Comparison of ENCODE assay signal across 9 mouse cellular contexts in genomic region chr4:133093056-133093455, GRCm38 (mm10). TPM values are rescaled to one million over a fixed set of nuclear protein-coding genes. Genes with fewer than 3 reads are reported as not detected.
DNase-seq lines count a peak whose midpoint lies in the region; ATAC-seq and TF ChIP-seq lines count a peak whose summit lies in the region.
"Had no signal": no experiment of that assay in that cellular context is flagged by ENCODE, and none has a peak within 500 bp of the region (broad histone marks: within the 10 kb centered on the region; RNA-seq: fewer than 3 reads in every experiment).

No protein-coding gene starts in this region.

- H3K4me2 ChIP-seq in kidney, postnatal 0 days (ENCODE audit: low read length), result no peak overlapping the region
- no peak overlapping the region for H3K4me2 ChIP-seq in embryonic facial prominence, embryonic 11.5 days (ENCODE audit: low read depth, low read length)
- H3K4me2 ChIP-seq in hindbrain, embryonic 14.5 days (replicated peaks), result no peak overlapping the region
- no peak overlapping the region for H3K4me2 ChIP-seq in midbrain, embryonic 13.5 days (replicated peaks)

- 74% methylated on average over 6 of the region's 6 CpGs for WGBS in kidney, postnatal 0 days
- WGBS in embryonic facial prominence, embryonic 11.5 days, result 58% methylated on average over 6 of the region's 6 CpGs
- WGBS in hindbrain, embryonic 14.5 days, result 53% methylated on average over 6 of the region's 6 CpGs
- WGBS in midbrain, embryonic 13.5 days, result 57% methylated on average over 6 of the region's 6 CpGs
- 74% methylated on average over 6 of the region's 6 CpGs for WGBS in cerebellum, adult 2 months

- H3K4me1 ChIP-seq in kidney, postnatal 0 days (replicated peaks; ENCODE audit: insufficient read depth, low read length), result peaks cover 58% of the 10 kb centered on the region
- H3K4me1 ChIP-seq in embryonic facial prominence, embryonic 11.5 days (ENCODE audit: control insufficient read depth, insufficient read depth, low read length), result peaks cover 23% of the 10 kb centered on the region
- peaks cover 43% of the 10 kb centered on the region for H3K4me1 ChIP-seq in hindbrain, embryonic 14.5 days (replicated peaks; ENCODE audit: control insufficient read depth, insufficient read depth, low read length)
- peaks cover 57% of the 10 kb centered on the region for H3K4me1 ChIP-seq in midbrain, embryonic 13.5 days (replicated peaks)
- peaks cover 58% of the 10 kb centered on the region for H3K4me1 ChIP-seq in cerebellum, adult 2 months (ENCODE audit: control insufficient read depth, insufficient read depth, low read length)

- no peak overlapping the region for H3K4me3 ChIP-seq in kidney, postnatal 0 days (replicated peaks; ENCODE audit: low read depth, low read length)
- no peak overlapping the region for H3K4me3 ChIP-seq in embryonic facial prominence, embryonic 11.5 days (ENCODE audit: low read depth, low read length)
- no peak overlapping the region for H3K4me3 ChIP-seq in hindbrain, embryonic 14.5 days (replicated peaks; ENCODE audit: low read length)
- no peak overlapping the region for H3K4me3 ChIP-seq in midbrain, embryonic 13.5 days (replicated peaks)
- no peak overlapping the region for H3K4me3 ChIP-seq in cerebellum, adult 2 months (replicated peaks; ENCODE audit: insufficient read depth, low read depth, low read length)

- no peak for DNase-seq in kidney, postnatal 0 days (ENCODE audit: low spot score)
- DNase-seq in kidney, postnatal 36 days, result no peak
- DNase-seq in embryonic facial prominence, embryonic 11.5 days (ENCODE audit: low spot score), result no peak
- DNase-seq in hindbrain, embryonic 14.5 days (ENCODE audit: low spot score), result no peak
- DNase-seq in ovary, adult 18-20 months (ENCODE audit: low spot score), result no peak
- no peak for DNase-seq in cerebellum, adult 2 months
- no peak for DNase-seq in kidney, postnatal 14 days

- H3K27me3 ChIP-seq in kidney, postnatal 0 days (ENCODE audit: insufficient read depth, low read length), result no peaks in the 10 kb centered on the region
- no peaks in the 10 kb centered on the region for H3K27me3 ChIP-seq in embryonic facial prominence, embryonic 11.5 days (ENCODE audit: control insufficient read depth, insufficient read depth, low read length)
- H3K27me3 ChIP-seq in hindbrain, embryonic 14.5 days (ENCODE audit: control insufficient read depth, insufficient read depth, low read length), result no peaks in the 10 kb centered on the region
- H3K27me3 ChIP-seq in midbrain, embryonic 13.5 days, result 0 out of 2 replicates have a peak, but pooled peaks cover 6% of the 10 kb centered on the region
- no peaks in the 10 kb centered on the region for H3K27me3 ChIP-seq in cerebellum, adult 2 months (ENCODE audit: control insufficient read depth, insufficient read depth, low read length)

- no peak for TF ChIP-seq CTCF in kidney, postnatal 0 days (IDR thresholded peaks at IDR 0.05; ENCODE audit: low read depth)
- no peak for TF ChIP-seq CTCF in cerebellum, adult 2 months (IDR thresholded peaks at IDR 0.05; ENCODE audit: borderline replicate concordance, insufficient read depth, low read depth, low read length)

- no peaks in the 10 kb centered on the region for H3K9me3 ChIP-seq in kidney, postnatal 0 days (replicated peaks; ENCODE audit: low read length)
- H3K9me3 ChIP-seq in embryonic facial prominence, embryonic 11.5 days (replicated peaks; ENCODE audit: control insufficient read depth, low read length), result no peaks in the 10 kb centered on the region
- no peaks in the 10 kb centered on the region for H3K9me3 ChIP-seq in hindbrain, embryonic 14.5 days (ENCODE audit: control insufficient read depth, low read length)
- no peaks in the 10 kb centered on the region for H3K9me3 ChIP-seq in midbrain, embryonic 13.5 days
- H3K9me3 ChIP-seq: megakaryocyte, embryonic 14.5 days had no signal

- no peak for TF ChIP-seq POLR2A in cerebellum, adult 2 months (IDR thresholded peaks at IDR 0.05; ENCODE audit: borderline replicate concordance, insufficient read depth, low read length)

- H3K9ac ChIP-seq in kidney, postnatal 0 days (ENCODE audit: low read depth, low read length), result 0 out of 2 replicates have a peak overlapping the region, but pooled peaks have one; percentile 23
- peak overlapping the region; percentile 41; the same call in 1 of the 2 replicates for H3K9ac ChIP-seq in embryonic facial prominence, embryonic 11.5 days (replicated peaks; ENCODE audit: low read length)
- H3K9ac ChIP-seq in hindbrain, embryonic 14.5 days, result no peak overlapping the region
- 0 out of 2 replicates have a peak overlapping the region, but pooled peaks have one; percentile 47 for H3K9ac ChIP-seq in midbrain, embryonic 13.5 days (replicated peaks)

- H3K27ac ChIP-seq in kidney, postnatal 0 days, result peak overlapping the region; percentile 85
- H3K27ac ChIP-seq in embryonic facial prominence, embryonic 11.5 days (replicated peaks; ENCODE audit: low read depth, low read length), result no peak overlapping the region
- H3K27ac ChIP-seq in hindbrain, embryonic 14.5 days, result peak overlapping the region; percentile 85
- peak overlapping the region; percentile 74; the same call in 1 of the 2 replicates for H3K27ac ChIP-seq in midbrain, embryonic 13.5 days
- H3K27ac ChIP-seq in cerebellum, adult 2 months (ENCODE audit: insufficient read depth, low read length), result no peak overlapping the region

- H3K36me3 ChIP-seq in kidney, postnatal 0 days (ENCODE audit: insufficient read depth, low read length), result no peaks in the 10 kb centered on the region
- H3K36me3 ChIP-seq in embryonic facial prominence, embryonic 11.5 days (replicated peaks; ENCODE audit: control insufficient read depth, insufficient read depth, low read depth, low read length), result no peaks in the 10 kb centered on the region
- H3K36me3 ChIP-seq in hindbrain, embryonic 14.5 days (replicated peaks; ENCODE audit: control insufficient read depth, insufficient read depth), result no peaks in the 10 kb centered on the region
- no peaks in the 10 kb centered on the region for H3K36me3 ChIP-seq in midbrain, embryonic 13.5 days

- no peak for ATAC-seq in kidney, postnatal 0 days (replicated peaks; ENCODE audit: low FRiP score, low read depth)
- no peak for ATAC-seq in embryonic facial prominence, embryonic 11.5 days (replicated peaks; ENCODE audit: insufficient number of reproducible peaks, low FRiP score, low TSS enrichment, low read depth)
- ATAC-seq in hindbrain, embryonic 14.5 days (ENCODE audit: low FRiP score), result no peak
- no peak for ATAC-seq in midbrain, embryonic 13.5 days

RNA-seq across cellular contexts. Expression of gene Wasf2, which starts 37.2 kb away (rescaled TPM):
- 98.8 and 113 TPM in 2 replicates for polyA plus RNA-seq in kidney, postnatal 0 days (2015; fragmentation: Nextera tagmentation; extraction: Ambion mirVana)
- polyA plus RNA-seq in embryonic facial prominence, embryonic 11.5 days (2014; fragmentation: Nextera tagmentation; extraction: Ambion mirVana), result 66.9 and 75.9 TPM in 2 replicates
- 21.0 and 23.9 TPM in 2 replicates for polyA plus RNA-seq in hindbrain, embryonic 14.5 days (2014; fragmentation: Nextera tagmentation; extraction: Ambion mirVana)
- polyA plus RNA-seq in midbrain, embryonic 13.5 days (2015; fragmentation: Nextera tagmentation; extraction: Ambion mirVana), result 28.8 and 34.2 TPM in 2 replicates
- 15.0 and 16.3 TPM in 2 replicates for polyA plus RNA-seq in cerebellum, adult 2 months (2012; rRNA removed)

Comparison
In these comparisons a context has a peak if more than half of its experiments do, and no peak if none do; other contexts are left out.
1. H3K27ac ChIP-seq: peak in kidney, postnatal 0 days (single experiment), hindbrain, embryonic 14.5 days (single experiment) and midbrain, embryonic 13.5 days (single experiment); none in embryonic facial prominence, embryonic 11.5 days (single experiment) and cerebellum, adult 2 months (single experiment).